Mouse (Mus musculus) thymus, postnatal 25 days (tissue): ENCODE data around the gene Mettl26.

ENCODE experiments used
- DNase-seq: peaks from one replicate; pipeline ENCODE4 v3.0.0; 2022

Mettl26 gene

GRCm38 (mm10) chr17:25874721-25875170, at the start of gene Mettl26:
Mettl26 (plus strand) TSS chr17:25875074.
- DNase-seq: peak; percentile 95

- no peak for DNase-seq
Measured at GRCm38 (mm10) chr17:25825311-25825710, 49.6 kb upstream of the Mettl26 start.

GRCm38 (mm10) chr17:25825984-25826570, 48.8 kb upstream of the Mettl26 start:
- DNase-seq: no peak

- DNase-seq: no peak
Measured at GRCm38 (mm10) chr17:25827011-25827410, 47.9 kb upstream of the Mettl26 start.

- no peak for DNase-seq
Measured at GRCm38 (mm10) chr17:25827546-25828222, 47.2 kb upstream of the Mettl26 start.

- peak; percentile 41 for DNase-seq
Measured at GRCm38 (mm10) chr17:25828223-25828594, 46.7 kb upstream of the Mettl26 start.

- peak; percentile 78 for DNase-seq
Measured at GRCm38 (mm10) chr17:25828712-25829557, 45.9 kb upstream of the Mettl26 start, which contains the start of gene Jmjd8. Jmjd8 (plus strand) TSS chr17:25828867.

- DNase-seq: no peak
Measured at GRCm38 (mm10) chr17:25829558-25830017, 45.3 kb upstream of the Mettl26 start.

- DNase-seq: no peak
Measured at GRCm38 (mm10) chr17:25830200-25830753, 44.6 kb upstream of the Mettl26 start.

- DNase-seq: no peak
Measured at GRCm38 (mm10) chr17:25830806-25831431, 44.0 kb upstream of the Mettl26 start.

- DNase-seq: no peak
Measured at GRCm38 (mm10) chr17:25831451-25832281, 43.2 kb upstream of the Mettl26 start.

GRCm38 (mm10) chr17:25832436-25833290, 42.2 kb upstream of the Mettl26 start:
- DNase-seq: peak; percentile 97

GRCm38 (mm10) chr17:25833291-25833663, 41.6 kb upstream of the Mettl26 start, which contains the start of gene Stub1:
Stub1 (minus strand) TSS chr17:25833404.
- no peak for DNase-seq

- DNase-seq: no peak
Measured at GRCm38 (mm10) chr17:25833961-25834594, 40.8 kb upstream of the Mettl26 start.

GRCm38 (mm10) chr17:25834595-25835222, 40.2 kb upstream of the Mettl26 start:
- no peak for DNase-seq

GRCm38 (mm10) chr17:25835301-25835700, 39.6 kb upstream of the Mettl26 start:
- no peak for DNase-seq

- no peak for DNase-seq
Measured at GRCm38 (mm10) chr17:25835816-25836215, 39.1 kb upstream of the Mettl26 start.

GRCm38 (mm10) chr17:25836397-25837075, 38.3 kb upstream of the Mettl26 start:
- peak; percentile 34 for DNase-seq

- peak; percentile 47 for DNase-seq
Measured at GRCm38 (mm10) chr17:25837076-25837410, 37.8 kb upstream of the Mettl26 start, which contains the start of gene Rhbdl1. Rhbdl1 (minus strand) TSS chr17:25837295.
